19 mouse cellular contexts compared by ENCODE assay signal in the genomic region with DNA sequence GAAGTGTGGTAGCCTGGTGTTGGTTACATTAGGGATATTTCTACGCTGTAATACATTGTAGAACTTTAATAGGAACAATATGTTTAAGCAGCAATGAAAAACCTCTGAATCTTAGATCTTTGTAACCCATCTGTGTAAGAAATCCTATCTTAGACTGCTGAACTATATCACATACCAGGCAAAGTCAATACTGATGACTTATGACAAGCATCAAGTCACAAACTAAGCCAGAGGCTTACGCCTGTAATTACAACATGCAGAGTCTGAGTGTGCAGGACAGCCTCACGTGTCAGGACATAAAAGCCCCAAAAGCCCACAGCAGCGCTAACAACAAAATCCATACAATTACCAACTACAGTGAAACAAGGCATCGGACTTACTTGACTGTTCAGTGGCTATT. TPM values are rescaled to one million over a fixed set of nuclear protein-coding genes. Genes with fewer than 3 reads are reported as not detected.
A peak's percentile ranks its signal among the peaks of the same experiment; 100 is the strongest.
DNase-seq lines count a peak whose midpoint lies in the region; ATAC-seq lines count a peak whose summit lies in the region.
"Had no signal": no experiment of that assay in that cellular context is flagged by ENCODE, and none has a peak within 500 bp of the region (broad histone marks: within the 10 kb centered on the region; RNA-seq: fewer than 3 reads in every experiment).

No protein-coding gene starts in this region.

- 51% methylated on average over 5 of the region's 5 CpGs for WGBS in embryonic facial prominence, embryonic 11.5 days
- 40% methylated on average over 5 of the region's 5 CpGs for WGBS in embryonic facial prominence, embryonic 14.5 days

- H3K27me3 ChIP-seq in embryonic facial prominence, embryonic 11.5 days (ENCODE audit: control insufficient read depth, insufficient read depth, low read length), result no peaks in the 10 kb centered on the region
- H3K27me3 ChIP-seq in embryonic facial prominence, embryonic 14.5 days (replicated peaks; ENCODE audit: control insufficient read depth, insufficient read depth, low read length), result no peaks in the 10 kb centered on the region
- H3K27me3 ChIP-seq: embryonic facial prominence, embryonic 13.5 days; forebrain, embryonic 12.5 days had no signal

- H3K27ac ChIP-seq in embryonic facial prominence, embryonic 11.5 days (replicated peaks; ENCODE audit: low read depth, low read length), result no peak overlapping the region
- H3K27ac ChIP-seq in embryonic facial prominence, embryonic 14.5 days (replicated peaks; ENCODE audit: low read depth, low read length), result no peak overlapping the region
- H3K27ac ChIP-seq: embryonic facial prominence, embryonic 13.5 days; forebrain, embryonic 10.5 days; forebrain, embryonic 12.5 days had no signal

- no peak overlapping the region for H3K4me2 ChIP-seq in embryonic facial prominence, embryonic 11.5 days (ENCODE audit: low read depth, low read length)
- H3K4me2 ChIP-seq in embryonic facial prominence, embryonic 14.5 days (ENCODE audit: low read depth, low read length), result no peak overlapping the region
- H3K4me2 ChIP-seq: embryonic facial prominence, embryonic 13.5 days; forebrain, embryonic 12.5 days had no signal

- ATAC-seq in embryonic facial prominence, embryonic 11.5 days (replicated peaks; ENCODE audit: insufficient number of reproducible peaks, low FRiP score, low TSS enrichment, low read depth), result no peak; the same call in 1 of the 2 replicates
- ATAC-seq in embryonic facial prominence, embryonic 14.5 days (ENCODE audit: low read depth), result peak; percentile 70; the same call in 1 of the 2 replicates
- no peak for ATAC-seq in erythroblast, adult 5-6 weeks (replicated peaks; ENCODE audit: low FRiP score, poor library complexity, severe bottlenecking)
- ATAC-seq: forebrain, embryonic 14.5 days; forebrain, embryonic 16.5 days had no signal

- no peaks in the 10 kb centered on the region for H3K9me3 ChIP-seq in embryonic facial prominence, embryonic 11.5 days (replicated peaks; ENCODE audit: control insufficient read depth, low read length)
- no peaks in the 10 kb centered on the region for H3K9me3 ChIP-seq in embryonic facial prominence, embryonic 14.5 days (ENCODE audit: control insufficient read depth, low read length)
- H3K9me3 ChIP-seq: embryonic facial prominence, embryonic 13.5 days; forebrain, embryonic 10.5 days; forebrain, embryonic 12.5 days had no signal

- H3K36me3 ChIP-seq in embryonic facial prominence, embryonic 11.5 days (replicated peaks; ENCODE audit: control insufficient read depth, insufficient read depth, low read depth, low read length), result no peaks in the 10 kb centered on the region
- H3K36me3 ChIP-seq in embryonic facial prominence, embryonic 14.5 days (ENCODE audit: control insufficient read depth, insufficient read depth, low read length), result peaks cover 16% of the 10 kb centered on the region
- H3K36me3 ChIP-seq: forebrain, embryonic 12.5 days had no signal

- DNase-seq in embryonic facial prominence, embryonic 11.5 days (ENCODE audit: low spot score), result peak; percentile 63
- peak; percentile 45 for DNase-seq in embryonic facial prominence, embryonic 14.5 days (ENCODE audit: low spot score)
- no peak for DNase-seq in urinary bladder, postnatal 36 days (ENCODE audit: low spot score in 2 of 2)
- no peak for DNase-seq in frontal cortex, postnatal 10 days (ENCODE audit: low spot score in 2 of 2)
- DNase-seq: adrenal gland, adult 2 months; adrenal gland, postnatal 10 days; adrenal gland, postnatal 25 days; cerebellum, adult 11 months; cerebellum, adult 18-20 months; cerebellum, adult 9-10 months; cerebellum, postnatal 10 days; cerebellum, postnatal 25 days had no signal

- no peaks in the 10 kb centered on the region for H3K4me1 ChIP-seq in embryonic facial prominence, embryonic 11.5 days (ENCODE audit: control insufficient read depth, insufficient read depth, low read length)
- no peaks in the 10 kb centered on the region for H3K4me1 ChIP-seq in embryonic facial prominence, embryonic 14.5 days (ENCODE audit: control insufficient read depth, insufficient read depth, low read length)
- H3K4me1 ChIP-seq: forebrain, embryonic 10.5 days; forebrain, embryonic 12.5 days had no signal

- H3K9ac ChIP-seq in embryonic facial prominence, embryonic 11.5 days (replicated peaks; ENCODE audit: low read length), result no peak overlapping the region
- no peak overlapping the region for H3K9ac ChIP-seq in embryonic facial prominence, embryonic 14.5 days (ENCODE audit: low read depth, low read length)
- H3K9ac ChIP-seq: embryonic facial prominence, embryonic 13.5 days; forebrain, embryonic 12.5 days had no signal

- H3K4me3 ChIP-seq in embryonic facial prominence, embryonic 11.5 days (ENCODE audit: low read depth, low read length), result no peak overlapping the region
- H3K4me3 ChIP-seq in embryonic facial prominence, embryonic 14.5 days (ENCODE audit: low read depth, low read length), result no peak overlapping the region
- H3K4me3 ChIP-seq: embryonic facial prominence, embryonic 13.5 days; erythroblast, embryonic 14.5 days; forebrain, embryonic 10.5 days; forebrain, embryonic 12.5 days had no signal

RNA-seq across cellular contexts. Expression of a gene that starts 13.4 kb away (rescaled TPM):
- polyA plus RNA-seq in embryonic facial prominence, embryonic 11.5 days (2014; fragmentation: Nextera tagmentation; extraction: Ambion mirVana), result 9.6 and 11.2 TPM in 2 replicates
- polyA plus RNA-seq in embryonic facial prominence, embryonic 14.5 days (2014; fragmentation: Nextera tagmentation; extraction: Ambion mirVana), result 10.0 and 16.5 TPM in 2 replicates
- 3.8 and 15.2 TPM in 2 replicates for total RNA-seq in erythroblast, adult 5-6 weeks (2015; ENCODE audit: low replicate concordance)
- total RNA-seq in erythroblast, adult 5-6 weeks (2017; ENCODE audit: low replicate concordance), result 3.8 and 14.0 TPM in 2 replicates

RNA-seq across cellular contexts. Expression of a gene that starts 13.5 kb away (rescaled TPM):
- polyA plus RNA-seq in embryonic facial prominence, embryonic 11.5 days (2014; fragmentation: Nextera tagmentation; extraction: Ambion mirVana), result 164 and 170 TPM in 2 replicates
- polyA plus RNA-seq in embryonic facial prominence, embryonic 14.5 days (2014; fragmentation: Nextera tagmentation; extraction: Ambion mirVana), result 79.2 and 86.3 TPM in 2 replicates
- 18.4 and 31.5 TPM in 2 replicates for total RNA-seq in erythroblast, adult 5-6 weeks (2015; ENCODE audit: low replicate concordance)
- 39.3 and 41.9 TPM in 2 replicates for total RNA-seq in erythroblast, adult 5-6 weeks (2017; ENCODE audit: low replicate concordance)

RNA-seq across cellular contexts. Expression of a gene that starts 51.8 kb away (rescaled TPM):
- polyA plus RNA-seq in embryonic facial prominence, embryonic 11.5 days (2014; fragmentation: Nextera tagmentation; extraction: Ambion mirVana), result 29.4 and 36.0 TPM in 2 replicates
- polyA plus RNA-seq in embryonic facial prominence, embryonic 14.5 days (2014; fragmentation: Nextera tagmentation; extraction: Ambion mirVana), result 12.4 and 16.8 TPM in 2 replicates
- 6.5 and 19.4 TPM in 2 replicates for total RNA-seq in erythroblast, adult 5-6 weeks (2015; ENCODE audit: low replicate concordance)
- 30.5 and 31.9 TPM in 2 replicates for total RNA-seq in erythroblast, adult 5-6 weeks (2017; ENCODE audit: low replicate concordance)

Comparison
In these comparisons a context has a peak if more than half of its experiments do, and no peak if none do; other contexts are left out.
1. DNase-seq: peak in embryonic facial prominence, embryonic 11.5 days (single experiment) and embryonic facial prominence, embryonic 14.5 days (single experiment); none in urinary bladder, postnatal 36 days (0 of 2) and frontal cortex, postnatal 10 days (0 of 2).